Mouse (Mus musculus) CH12.LX (cell line): ENCODE measurements at regions not wholly inside any gene's neighbourhood (a gene's known extent, or its start where the extent isn't known, plus 50 kb on each side); places are given as distances from the start of the nearest gene placed in this dataset.
A peak's percentile ranks its signal among the peaks of the same experiment; 100 is the strongest.

Source experiments
- DNase-seq: peaks from one replicate; pipeline ENCODE4 v3.0.0-alpha.2; 2013; ENCODE audit errors: extremely low read depth
- H3K27ac ChIP-seq: 2 replicates; pipeline ENCODE4 v1.5.1; 2012; ENCODE audit warnings: low read depth, mild to moderate bottlenecking, control low read depth, moderate library complexity; ENCODE audit not compliant: insufficient read depth
- H3K27me3 ChIP-seq: replicated peaks from 2 replicates; pipeline ENCODE3; 2012; ENCODE audit warnings: inconsistent platforms
- H3K36me3 ChIP-seq, 2 experiments: replicated peaks in 1 of 2; 2 replicates each; pipeline versions ENCODE3 to v1.6.1; 2012; ENCODE audit warnings: inconsistent platforms in 1 of 2, low read length in 1 of 2, mild to moderate bottlenecking in 1 of 2, mixed read lengths in 1 of 2, moderate library complexity in 1 of 2; ENCODE audit not compliant: control insufficient read depth in 1 of 2, insufficient read depth in 1 of 2
- H3K4me1 ChIP-seq, 2 experiments: 2 replicates each; pipeline ENCODE4 v1.6.1; 2012; ENCODE audit warnings: inconsistent platforms in 1 of 2, moderate library complexity in 1 of 2; ENCODE audit not compliant: insufficient read depth in 2 of 2, control insufficient read depth in 1 of 2
- H3K4me2 ChIP-seq: 2 replicates; pipeline ENCODE4 v1.6.1; 2012; ENCODE audit warnings: low read depth, mild to moderate bottlenecking, control low read depth; ENCODE audit not compliant: poor library complexity, insufficient read depth, severe bottlenecking
- H3K4me3 ChIP-seq, 3 experiments: fragments of 150-350 bp in 1 of 3; sonication (generic) in 1 of 3; replicated peaks in 1 of 3; 2 replicates each; pipeline versions ENCODE3 to v1.5.1; 2011 to 2012; ENCODE audit warnings: low read depth in 2 of 3, low read length in 2 of 3, mild to moderate bottlenecking in 2 of 3, moderate library complexity in 2 of 3, control low read depth in 1 of 3, improper control_type of control experiment in 1 of 3, inconsistent platforms in 1 of 3, mixed read lengths in 1 of 3; ENCODE audit not compliant: poor library complexity in 1 of 3
- H3K79me2 ChIP-seq: replicated peaks from 2 replicates; pipeline ENCODE4 v1.6.1; 2012; ENCODE audit warnings: mild to moderate bottlenecking, moderate library complexity; ENCODE audit not compliant: control insufficient read depth, poor library complexity, insufficient read depth, severe bottlenecking; ENCODE audit errors: extremely low read depth
- H3K9ac ChIP-seq: 2 replicates; pipeline ENCODE4 v1.6.1; 2012; ENCODE audit warnings: low read depth, mild to moderate bottlenecking, control low read depth, moderate library complexity; ENCODE audit not compliant: insufficient read depth
- H3K9me3 ChIP-seq: replicated peaks from 2 replicates; pipeline ENCODE3; 2012; ENCODE audit warnings: low read length, inconsistent platforms, mixed read lengths
- CHD2 ChIP-seq: IDR thresholded peaks from 2 replicates; pipeline ENCODE4 v1.6.1; 2011; ENCODE audit warnings: low read length, improper control_type of control experiment
- CTCF ChIP-seq, 2 experiments: IDR thresholded peaks in 1 of 2; conservative IDR thresholded peaks in 1 of 2; 2 replicates each; pipeline ENCODE4 v1.5.1; 2011 to 2012; ENCODE audit warnings: low read depth in 2 of 2, low read length in 2 of 2, improper control_type of control experiment in 1 of 2, inconsistent platforms in 1 of 2, mild to moderate bottlenecking in 1 of 2, moderate library complexity in 1 of 2
- ETS1 ChIP-seq: conservative IDR thresholded peaks from 2 replicates; pipeline ENCODE4 v1.6.1; 2012; ENCODE audit warnings: low read depth, mild to moderate bottlenecking, inconsistent platforms, low read length, improper control_type of control experiment, moderate library complexity
- IRF4 ChIP-seq: IDR thresholded peaks from 2 replicates; pipeline ENCODE4 v1.6.1; 2014; ENCODE audit warnings: low read depth, mild to moderate bottlenecking, inconsistent platforms, low read length, improper control_type of control experiment
- JUN ChIP-seq: IDR thresholded peaks from 2 replicates; pipeline ENCODE4 v1.6.1; 2011; ENCODE audit warnings: low read depth, mild to moderate bottlenecking, low read length, improper control_type of control experiment, moderate library complexity; ENCODE audit not compliant: insufficient read depth
- JUND ChIP-seq: conservative IDR thresholded peaks from 2 replicates; pipeline ENCODE4 v1.6.1; 2011; ENCODE audit warnings: low read depth, low read length, improper control_type of control experiment
- MAX ChIP-seq: IDR thresholded peaks from 2 replicates; pipeline ENCODE4 v1.6.1; 2011; ENCODE audit warnings: low read length, improper control_type of control experiment
- MEF2A ChIP-seq: IDR thresholded peaks from 2 replicates; pipeline ENCODE4 v1.6.1; 2014; ENCODE audit warnings: low read depth, mild to moderate bottlenecking, inconsistent platforms, low read length, improper control_type of control experiment, borderline replicate concordance
- MYC ChIP-seq: IDR thresholded peaks from 2 replicates; pipeline ENCODE4 v1.6.1; 2011; ENCODE audit warnings: low read depth, mild to moderate bottlenecking, improper control_type of control experiment, low read length
- NELFE ChIP-seq: IDR thresholded peaks from 2 replicates; pipeline ENCODE4 v1.6.1; 2011; ENCODE audit warnings: low read depth, low read length, improper control_type of control experiment
- PAX5 ChIP-seq: IDR thresholded peaks from 2 replicates; pipeline ENCODE4 v1.6.1; 2012; ENCODE audit warnings: low read length, inconsistent platforms, mixed read lengths
- POLR2A ChIP-seq: IDR thresholded peaks from 2 replicates; pipeline ENCODE4 v1.6.1; 2011; ENCODE audit warnings: low read depth, mild to moderate bottlenecking, improper control_type of control experiment, low read length
- SMC3 ChIP-seq: IDR thresholded peaks from 2 replicates; pipeline ENCODE4 v1.6.1; 2011; ENCODE audit warnings: low read depth, low read length, improper control_type of control experiment
- TBP ChIP-seq: conservative IDR thresholded peaks from 2 replicates; pipeline ENCODE4 v1.6.1; 2011; ENCODE audit warnings: low read depth, low read length, improper control_type of control experiment
- TCF12 ChIP-seq: IDR thresholded peaks from 2 replicates; pipeline ENCODE4 v1.6.1; 2014; ENCODE audit warnings: low read depth, mild to moderate bottlenecking, inconsistent platforms, low read length, improper control_type of control experiment
- USF1 ChIP-seq: IDR thresholded peaks from 2 replicates; pipeline ENCODE4 v1.6.1; 2014; ENCODE audit warnings: low read depth, mild to moderate bottlenecking, inconsistent platforms, low read length, improper control_type of control experiment
- dilution Hi-C: fragments of 300-500 bp; cut with MboI; formaldehyde crosslinking; loops from 2 replicates; pipeline ENCODE4 v1.14.3; 2020; ENCODE audit warnings: low sequenced_read_pairs; ENCODE audit not compliant: extremely low pct_unique_long_range_greater_than_20kb, extremely low pct_ligation_motif_present
- in situ Hi-C: fragments of 300-500 bp; cut with MboI; formaldehyde crosslinking; loops from 3 replicates; pipeline ENCODE4 v1.14.3; 2019; ENCODE audit warnings: low sequenced_read_pairs, low pct_ligation_motif_present, low pct_unique_long_range_greater_than_20kb, mixed read lengths

- TF ChIP-seq JUND (no peak), SMC3 (no peak)
These were observed 224.4 kb downstream of the Icos start (continued) for GRCm38 (mm10) chr1:61202079-61202478.

- Histone ChIP-seq H3K27me3 (no peaks in the 10 kb centered on the region), H3K27ac (no peak overlapping the region), H3K36me3 (no peaks in the 10 kb centered on the region), H3K9ac (no peak overlapping the region), H3K4me2 (peak overlapping the region; percentile 40), H3K79me2 (no peaks in the 10 kb centered on the region), H3K9me3 (no peaks in the 10 kb centered on the region), H3K4me3 (no peak overlapping the region), H3K4me1 (peaks cover 0 to 3% of the 10 kb centered on the region in 2 experiments; a peak in 1 of 4 replicates)
- in situ Hi-C loops, result no loop called here
- TF ChIP-seq MEF2A (no peak), MAX (no peak), USF1 (no peak), CTCF (conservative IDR thresholded peaks at IDR 0.05 in 1 of 2, IDR thresholded peaks at IDR 0.05 in 1 of 2; ENCODE audit: low read depth in 2 of 2, low read length in 2 of 2) (no peak), NELFE (no peak), IRF4 (no peak), JUN (no peak)
- DNase-seq, result no peak
- dilution Hi-C loops, result no loop called here
These were observed 225.4 kb downstream of the Icos start for GRCm38 (mm10) chr1:61203170-61203569.

- Histone ChIP-seq H3K79me2 (no peaks in the 10 kb centered on the region), H3K4me2 (peak overlapping the region; percentile 40), H3K36me3 (no peaks in the 10 kb centered on the region), H3K27me3 (no peaks in the 10 kb centered on the region), H3K9ac (no peak overlapping the region), H3K27ac (no peak overlapping the region), H3K9me3 (no peaks in the 10 kb centered on the region), H3K4me1 (peaks cover 0 to 3% of the 10 kb centered on the region in 2 experiments; a peak in 1 of 4 replicates), H3K4me3 (no peak overlapping the region)
- TF ChIP-seq ETS1 (no peak), IRF4 (no peak), MYC (no peak)
- no peak for DNase-seq
- in situ Hi-C loops (no loop called here), dilution Hi-C loops (no loop called here)
These were observed 225.9 kb downstream of the Icos start for GRCm38 (mm10) chr1:61203612-61204011.

- Histone ChIP-seq H3K36me3 (no peaks in the 10 kb centered on the region), H3K9me3 (no peaks in the 10 kb centered on the region), H3K4me3 (no peak overlapping the region), H3K4me1 (peaks cover 0 to 3% of the 10 kb centered on the region in 2 experiments; a peak in 1 of 4 replicates), H3K4me2 (no peak overlapping the region), H3K27me3 (no peaks in the 10 kb centered on the region), H3K27ac (no peak overlapping the region), H3K79me2 (no peaks in the 10 kb centered on the region), H3K9ac (no peak overlapping the region)
- TF ChIP-seq POLR2A, result no peak
- no peak for TF ChIP-seq JUN
- TF ChIP-seq CHD2, result no peak
- no peak for TF ChIP-seq MYC
- no peak for TF ChIP-seq PAX5
- TF ChIP-seq MAX, result no peak
- no peak for TF ChIP-seq TCF12
- no peak for TF ChIP-seq NELFE
- TF ChIP-seq TBP, result no peak
- no peak for DNase-seq
- in situ Hi-C loops, result no loop called here
- dilution Hi-C loops, result no loop called here
These were observed 227.4 kb downstream of the Icos start for GRCm38 (mm10) chr1:61205137-61205536.
